Mouse (Mus musculus): ENCODE results near the gene Klf14. TPM values are rescaled to one million over a fixed set of nuclear protein-coding genes. Genes with fewer than 3 reads are reported as not detected.

The Klf14 gene
- polyA plus RNA-seq, 1 experiment from 2014 or later = 3.0 TPM

- Histone ChIP-seq H3K4me2 (ENCODE audit: low read length) (no peak overlapping the region), H3K4me3 (ENCODE audit: control insufficient read depth in 1 of 2, insufficient read depth in 1 of 2, low read depth in 1 of 2, low read length in 2 of 2) (no peak overlapping the region), H3K36me3 (ENCODE audit: control insufficient read depth, insufficient read depth, low read length) (no peaks in the 10 kb centered on the region), H3K9ac (ENCODE audit: low read length) (no peak overlapping the region), H3K9me3 (ENCODE audit: control insufficient read depth, low read length) (no peaks in the 10 kb centered on the region), H3K4me1 (ENCODE audit: control insufficient read depth in 2 of 2, insufficient read depth in 2 of 2, low read length in 2 of 2) (no peaks in the 10 kb centered on the region), H3K27ac (replicated peaks in 1 of 2; ENCODE audit: control insufficient read depth in 1 of 2, insufficient read depth in 1 of 2, low read depth in 2 of 2, low read length in 2 of 2) (no peak overlapping the region), H3K27me3 (ENCODE audit: control insufficient read depth, insufficient read depth, low read length) (no peaks in the 10 kb centered on the region; the same call in 1 of the 2 replicates)
- 62% methylated on average over 1 of the region's 1 CpGs for WGBS
- no peak for ATAC-seq (ENCODE audit: insufficient number of reproducible peaks, insufficient read depth, low FRiP score, low read depth)
Measured at GRCm38 (mm10) chr6:30972121-30972520, 13.2 kb upstream of the Klf14 start.

GRCm38 (mm10) chr6:30957784-30958735 is 818 bp downstream of the Klf14 start:
- peaks cover 35% of the 10 kb centered on the region for H3K27me3 ChIP-seq (ENCODE audit: control insufficient read depth, insufficient read depth, low read length)
- no peaks in the 10 kb centered on the region for H3K36me3 ChIP-seq (ENCODE audit: control insufficient read depth, insufficient read depth, low read length)
- H3K4me2 ChIP-seq (ENCODE audit: low read length) = peak overlapping the region; percentile 87
- peak overlapping the region; percentile 59 to 67 for H3K4me3 ChIP-seq (ENCODE audit: control insufficient read depth in 1 of 2, insufficient read depth in 1 of 2, low read depth in 1 of 2, low read length in 2 of 2)
- WGBS = 5% methylated on average over 84 of the region's 84 CpGs
- no peak overlapping the region for H3K27ac ChIP-seq (replicated peaks in 1 of 2; ENCODE audit: control insufficient read depth in 1 of 2, insufficient read depth in 1 of 2, low read depth in 2 of 2, low read length in 2 of 2)
- H3K4me1 ChIP-seq (ENCODE audit: control insufficient read depth in 2 of 2, insufficient read depth in 2 of 2, low read length in 2 of 2) = no peaks in the 10 kb centered on the region
- H3K9me3 ChIP-seq (ENCODE audit: control insufficient read depth, low read length) = peaks cover 28% of the 10 kb centered on the region
- no peak for ATAC-seq (ENCODE audit: insufficient number of reproducible peaks, insufficient read depth, low FRiP score, low read depth)
- H3K9ac ChIP-seq (ENCODE audit: low read length) = peak overlapping the region; percentile 47

- Histone ChIP-seq H3K27me3 (ENCODE audit: control insufficient read depth, insufficient read depth, low read length) (no peaks in the 10 kb centered on the region), H3K4me1 (ENCODE audit: control insufficient read depth in 2 of 2, insufficient read depth in 2 of 2, low read length in 2 of 2) (no peaks in the 10 kb centered on the region), H3K9ac (ENCODE audit: low read length) (no peak overlapping the region), H3K4me3 (ENCODE audit: control insufficient read depth in 1 of 2, insufficient read depth in 1 of 2, low read depth in 1 of 2, low read length in 2 of 2) (no peak overlapping the region), H3K36me3 (ENCODE audit: control insufficient read depth, insufficient read depth, low read length) (no peaks in the 10 kb centered on the region), H3K9me3 (ENCODE audit: control insufficient read depth, low read length) (no peaks in the 10 kb centered on the region), H3K4me2 (ENCODE audit: low read length) (no peak overlapping the region), H3K27ac (replicated peaks in 1 of 2; ENCODE audit: control insufficient read depth in 1 of 2, insufficient read depth in 1 of 2, low read depth in 2 of 2, low read length in 2 of 2) (no peak overlapping the region)
- WGBS = 74% methylated on average over 5 of the region's 5 CpGs
- ATAC-seq (ENCODE audit: insufficient number of reproducible peaks, insufficient read depth, low FRiP score, low read depth) = no peak
Measured at GRCm38 (mm10) chr6:30939264-30939663, 19.6 kb downstream of the Klf14 start.

GRCm38 (mm10) chr6:30922821-30923220 is 36.1 kb downstream of the Klf14 start:
- Histone ChIP-seq H3K4me1 (ENCODE audit: control insufficient read depth in 2 of 2, insufficient read depth in 2 of 2, low read length in 2 of 2) (peaks cover 0 to 3% of the 10 kb centered on the region in 2 experiments; a peak in 2 of 4 replicates), H3K4me2 (ENCODE audit: low read length) (no peak overlapping the region), H3K27ac (replicated peaks in 1 of 2; ENCODE audit: control insufficient read depth in 1 of 2, insufficient read depth in 1 of 2, low read depth in 2 of 2, low read length in 2 of 2) (no peak overlapping the region), H3K36me3 (ENCODE audit: control insufficient read depth, insufficient read depth, low read length) (no peaks in the 10 kb centered on the region), H3K27me3 (ENCODE audit: control insufficient read depth, insufficient read depth, low read length) (no peaks in the 10 kb centered on the region), H3K9ac (ENCODE audit: low read length) (no peak overlapping the region), H3K9me3 (ENCODE audit: control insufficient read depth, low read length) (no peaks in the 10 kb centered on the region), H3K4me3 (ENCODE audit: control insufficient read depth in 1 of 2, insufficient read depth in 1 of 2, low read depth in 1 of 2, low read length in 2 of 2) (no peak overlapping the region)
- ATAC-seq (ENCODE audit: insufficient number of reproducible peaks, insufficient read depth, low FRiP score, low read depth) = no peak
- whole genome bisulfite sequencing = 43% methylated on average over 2 of the region's 2 CpGs

- WGBS = 82% methylated on average over 10 of the region's 11 CpGs
- no peak for ATAC-seq (ENCODE audit: insufficient number of reproducible peaks, insufficient read depth, low FRiP score, low read depth)
Measured at GRCm38 (mm10) chr6:30921826-30922225, 37.1 kb downstream of the Klf14 start.

GRCm38 (mm10) chr6:30920834-30921675 is 37.8 kb downstream of the Klf14 start:
- Histone ChIP-seq H3K9ac (ENCODE audit: low read length) (peak overlapping the region; percentile 18; the same call in 1 of the 2 replicates), H3K36me3 (ENCODE audit: control insufficient read depth, insufficient read depth, low read length) (no peaks in the 10 kb centered on the region), H3K27ac (replicated peaks in 1 of 2; ENCODE audit: control insufficient read depth in 1 of 2, insufficient read depth in 1 of 2, low read depth in 2 of 2, low read length in 2 of 2) (no peak overlapping the region), H3K4me1 (ENCODE audit: control insufficient read depth in 2 of 2, insufficient read depth in 2 of 2, low read length in 2 of 2) (peaks cover 0 to 3% of the 10 kb centered on the region in 2 experiments; a peak in 2 of 4 replicates), H3K27me3 (ENCODE audit: control insufficient read depth, insufficient read depth, low read length) (no peaks in the 10 kb centered on the region), H3K4me3 (ENCODE audit: control insufficient read depth in 1 of 2, insufficient read depth in 1 of 2, low read depth in 1 of 2, low read length in 2 of 2) (peak overlapping the region; percentile 22 to 33), H3K9me3 (ENCODE audit: control insufficient read depth, low read length) (no peaks in the 10 kb centered on the region), H3K4me2 (ENCODE audit: low read length) (peak overlapping the region; percentile 51)
- 41% methylated on average over 21 of the region's 21 CpGs for WGBS
- no peak for ATAC-seq (ENCODE audit: insufficient number of reproducible peaks, insufficient read depth, low FRiP score, low read depth)

More at GRCm38 (mm10) chr6:30921826-30922225, 37.1 kb downstream of the Klf14 start:
- H3K27me3 ChIP-seq (ENCODE audit: control insufficient read depth, insufficient read depth, low read length) = no peaks in the 10 kb centered on the region
- H3K4me1 ChIP-seq (ENCODE audit: control insufficient read depth in 2 of 2, insufficient read depth in 2 of 2, low read length in 2 of 2) = peaks cover 0 to 3% of the 10 kb centered on the region in 2 experiments; a peak in 2 of 4 replicates
- H3K9me3 ChIP-seq (ENCODE audit: control insufficient read depth, low read length) = no peaks in the 10 kb centered on the region
- H3K4me2 ChIP-seq (ENCODE audit: low read length) = no peak overlapping the region
- H3K9ac ChIP-seq (ENCODE audit: low read length) = no peak overlapping the region
- no peak overlapping the region for H3K27ac ChIP-seq (replicated peaks in 1 of 2; ENCODE audit: control insufficient read depth in 1 of 2, insufficient read depth in 1 of 2, low read depth in 2 of 2, low read length in 2 of 2)
- no peaks in the 10 kb centered on the region for H3K36me3 ChIP-seq (ENCODE audit: control insufficient read depth, insufficient read depth, low read length)
- H3K4me3 ChIP-seq (ENCODE audit: control insufficient read depth in 1 of 2, insufficient read depth in 1 of 2, low read depth in 1 of 2, low read length in 2 of 2) = no peak overlapping the region

- no peaks in the 10 kb centered on the region for H3K27me3 ChIP-seq (ENCODE audit: control insufficient read depth, insufficient read depth, low read length)
- 77% methylated on average over 2 of the region's 2 CpGs for WGBS
- no peak within 1 kb of the TSS for H3K9ac ChIP-seq (ENCODE audit: low read length)
- no peaks in the 10 kb centered on the region for H3K9me3 ChIP-seq (ENCODE audit: control insufficient read depth, low read length)
- no peak within 1 kb of the TSS for H3K4me3 ChIP-seq (ENCODE audit: control insufficient read depth in 1 of 2, insufficient read depth in 1 of 2, low read depth in 1 of 2, low read length in 2 of 2)
- no peak within 1 kb of the TSS for H3K4me2 ChIP-seq (ENCODE audit: low read length)
- H3K4me1 ChIP-seq (ENCODE audit: control insufficient read depth in 2 of 2, insufficient read depth in 2 of 2, low read length in 2 of 2) = no peaks in the 10 kb centered on the region
- H3K27ac ChIP-seq (replicated peaks in 1 of 2; ENCODE audit: control insufficient read depth in 1 of 2, insufficient read depth in 1 of 2, low read depth in 2 of 2, low read length in 2 of 2) = no peak within 1 kb of the TSS
- H3K36me3 ChIP-seq (ENCODE audit: control insufficient read depth, insufficient read depth, low read length) = no peaks in the 10 kb centered on the region
- ATAC-seq (ENCODE audit: insufficient number of reproducible peaks, insufficient read depth, low FRiP score, low read depth) = no peak
Measured at GRCm38 (mm10) chr6:30915473-30915872, 43.4 kb downstream of the Klf14 start, which contains the start of gene Tsga13. TSS of gene Tsga13 (minus strand) at chr6:30915573.
